Mouse (Mus musculus): ENCODE data around the gene Tuba1a.

The Tuba1a gene

DNA sequence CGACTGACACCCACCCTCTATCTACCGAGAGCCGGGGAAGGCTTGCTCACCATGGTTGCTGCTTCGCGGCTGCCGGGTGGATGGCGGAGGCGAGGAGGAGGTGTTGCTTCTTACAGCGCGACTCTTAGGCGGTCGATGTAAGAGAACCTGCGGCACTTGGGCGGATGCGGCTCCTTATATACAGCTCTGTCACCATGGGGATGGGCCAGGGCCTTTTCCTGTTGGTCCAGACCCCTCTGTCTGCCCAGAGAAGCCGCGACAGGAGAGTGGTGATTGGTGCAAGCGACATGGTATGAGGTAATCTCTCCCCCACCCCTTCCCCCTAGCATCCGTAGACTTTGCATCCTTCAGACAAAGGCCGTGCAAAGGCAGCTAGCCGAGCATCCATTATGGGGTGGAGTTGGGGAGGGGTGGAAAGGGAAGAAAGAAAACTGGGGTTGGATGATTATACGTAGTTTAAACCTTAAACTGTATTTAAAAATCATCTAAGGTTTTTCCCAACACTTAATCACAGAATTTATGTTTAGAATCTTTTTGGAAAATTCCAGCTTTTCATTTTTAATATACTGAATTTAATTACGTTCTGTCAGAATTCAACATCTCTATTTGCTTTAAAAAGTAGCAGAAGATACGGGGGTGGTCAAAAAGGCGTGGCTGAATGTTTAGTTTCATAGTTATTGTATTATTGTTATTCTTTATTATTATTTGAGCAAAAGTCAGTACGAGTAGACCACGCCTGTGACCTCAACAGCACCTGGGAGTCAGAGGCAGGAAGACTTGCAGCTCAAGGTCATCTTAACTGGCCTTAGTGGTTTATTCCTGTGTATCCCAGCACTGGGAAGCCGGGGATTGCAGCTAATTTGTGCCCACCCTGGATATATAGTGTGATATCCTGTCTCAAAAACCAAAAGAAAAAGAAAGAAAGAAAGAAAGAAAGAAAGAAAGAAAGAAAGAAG lies at the start of gene Tuba1a, which contains the start of gene Gm49450:
Gene Tuba1a, minus strand, starts transcription at position 303 of the 956 bp plus-strand sequence.
Gene Gm49450, minus strand, starts transcription at position 151 of the 956 bp plus-strand sequence.
- DNase-seq: peak; percentile 98

DNA sequence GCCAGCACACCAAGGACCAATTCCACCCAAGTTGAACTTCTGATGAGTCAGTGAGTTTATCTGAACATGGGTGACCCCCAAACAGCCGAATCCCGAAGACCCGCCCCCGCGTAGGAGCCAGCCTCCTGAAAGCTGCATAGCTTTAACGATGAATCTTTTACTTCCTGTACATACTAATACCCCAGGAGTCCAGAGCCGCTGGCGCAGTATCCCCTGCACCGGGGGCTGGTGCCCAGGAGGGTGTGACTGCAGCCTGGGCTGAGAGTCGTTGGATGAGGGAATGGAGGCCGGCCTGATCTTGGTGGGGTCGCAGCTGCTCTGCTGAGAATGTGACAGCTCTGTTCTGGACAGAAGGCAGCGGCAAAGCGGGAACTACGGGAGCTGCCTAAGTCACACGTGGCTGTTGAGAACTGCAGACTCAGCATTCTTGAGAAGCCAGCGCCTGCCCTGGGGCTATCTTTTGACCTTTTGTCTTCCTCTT lies 48.0 kb upstream of the Tuba1a start:
- no peak for DNase-seq

DNA sequence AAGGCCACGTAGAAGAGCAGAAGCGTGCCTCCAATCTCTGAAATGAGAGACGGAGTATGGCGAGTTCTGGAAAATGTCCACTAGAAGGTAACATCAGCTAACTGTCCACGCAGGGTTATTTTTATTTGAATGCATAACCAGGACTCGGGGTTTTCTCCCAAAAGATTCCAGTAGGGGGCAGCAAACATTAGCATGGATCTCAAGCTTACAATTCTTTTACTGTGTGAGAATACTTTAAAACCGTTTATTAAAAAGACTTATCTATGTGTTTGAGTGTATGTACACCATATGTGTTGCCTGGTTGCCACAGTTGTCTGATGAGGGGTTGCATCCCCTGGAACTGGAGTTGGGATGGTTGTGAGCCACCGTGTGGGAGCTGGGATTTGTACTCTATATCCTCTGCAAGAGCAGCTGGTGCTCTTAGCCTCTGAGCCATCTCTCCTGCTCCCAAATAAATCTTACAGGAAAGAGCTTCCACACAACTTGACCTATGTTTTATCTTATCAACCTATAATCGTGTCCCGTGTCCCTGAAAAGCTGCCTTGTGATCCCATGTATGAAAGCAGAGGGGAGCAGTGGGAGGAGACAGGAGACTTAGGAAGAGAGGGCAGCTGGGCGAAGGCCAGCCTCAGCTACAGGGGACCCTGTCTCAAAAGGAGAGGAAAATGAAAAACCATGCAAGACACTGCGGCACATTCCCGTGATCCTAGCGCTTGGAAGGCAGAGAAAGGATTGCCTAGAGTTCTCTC lies 47.2 kb upstream of the Tuba1a start:
- peak; percentile 63 for DNase-seq

DNA sequence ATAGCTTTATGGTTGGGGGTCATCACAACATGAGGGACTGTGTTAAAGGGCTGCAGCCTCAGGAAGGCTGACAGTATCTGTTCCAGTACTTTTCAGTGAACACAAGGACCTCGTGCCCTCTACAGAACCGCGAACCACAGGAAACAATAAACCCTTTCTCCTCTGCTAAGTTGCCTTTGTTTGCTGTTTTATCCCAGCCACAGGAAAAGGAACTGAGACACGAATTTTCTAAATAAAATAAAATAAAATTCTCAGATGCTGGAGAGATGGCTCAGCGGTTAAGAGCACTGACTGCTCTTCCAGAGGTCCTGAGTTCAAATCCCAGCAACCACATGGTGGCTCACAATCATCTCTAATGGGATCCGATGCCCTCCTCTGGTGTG lies 45.3 kb upstream of the Tuba1a start:
- no peak for DNase-seq

DNA sequence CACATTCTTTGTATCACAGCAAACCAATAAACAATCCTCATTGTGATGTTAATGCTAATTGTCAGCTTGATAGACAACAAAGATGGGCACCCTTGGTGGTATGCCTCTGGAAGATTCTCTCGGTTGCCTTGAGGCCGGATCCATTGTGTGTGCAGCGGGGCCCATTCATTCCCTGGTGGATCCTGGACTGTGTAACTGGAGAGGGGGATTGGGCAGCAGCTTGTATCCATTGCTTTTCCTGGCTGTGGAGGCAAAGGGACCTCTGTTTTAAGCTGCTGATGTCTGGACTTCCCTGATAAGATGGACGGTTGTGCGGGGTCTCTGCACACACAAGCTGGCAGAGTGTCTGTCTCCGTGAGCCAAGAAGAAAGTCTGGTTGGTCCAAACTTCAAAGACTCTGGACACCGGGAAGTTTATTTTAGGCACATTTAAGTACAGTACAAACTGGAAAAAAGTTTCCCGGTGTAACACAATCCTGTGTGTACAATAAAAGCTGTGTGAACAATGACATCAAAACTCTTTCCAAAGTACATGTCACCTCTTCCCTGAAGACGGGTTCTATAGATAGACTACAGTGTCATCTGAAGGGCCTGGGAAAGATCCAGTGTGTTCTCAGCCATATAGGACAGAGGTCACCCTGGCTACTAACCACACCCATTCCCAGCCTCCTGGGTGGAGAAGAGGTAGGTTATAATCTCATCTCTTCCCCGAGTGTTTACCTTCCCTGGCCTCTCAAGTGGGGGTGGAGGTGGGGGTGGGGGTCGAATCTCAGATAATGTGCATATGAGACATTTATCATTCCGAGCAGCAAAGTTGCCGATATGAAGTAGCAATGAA lies 44.7 kb upstream of the Tuba1a start:
- DNase-seq: no peak

DNA sequence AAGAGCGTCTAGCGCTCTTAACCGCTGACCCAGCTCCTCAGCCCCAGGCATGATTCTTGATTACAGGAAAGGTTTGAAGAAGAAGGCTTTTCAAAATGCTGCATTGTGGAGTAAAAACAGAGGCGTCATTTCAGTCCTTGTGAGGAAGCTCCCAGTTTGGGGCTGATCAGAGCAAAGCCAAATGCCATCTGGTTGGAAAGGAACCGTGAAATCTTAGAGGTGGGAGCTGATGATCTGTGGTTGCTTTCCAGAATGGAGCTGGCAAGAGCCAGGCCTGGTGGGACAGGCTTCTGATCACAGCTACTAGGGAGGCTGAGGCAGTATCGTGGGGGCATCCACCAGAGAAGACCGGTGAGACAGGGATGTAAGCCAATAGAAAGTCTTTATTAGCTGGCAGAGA lies 43.3 kb upstream of the Tuba1a start:
- no peak for DNase-seq

DNA sequence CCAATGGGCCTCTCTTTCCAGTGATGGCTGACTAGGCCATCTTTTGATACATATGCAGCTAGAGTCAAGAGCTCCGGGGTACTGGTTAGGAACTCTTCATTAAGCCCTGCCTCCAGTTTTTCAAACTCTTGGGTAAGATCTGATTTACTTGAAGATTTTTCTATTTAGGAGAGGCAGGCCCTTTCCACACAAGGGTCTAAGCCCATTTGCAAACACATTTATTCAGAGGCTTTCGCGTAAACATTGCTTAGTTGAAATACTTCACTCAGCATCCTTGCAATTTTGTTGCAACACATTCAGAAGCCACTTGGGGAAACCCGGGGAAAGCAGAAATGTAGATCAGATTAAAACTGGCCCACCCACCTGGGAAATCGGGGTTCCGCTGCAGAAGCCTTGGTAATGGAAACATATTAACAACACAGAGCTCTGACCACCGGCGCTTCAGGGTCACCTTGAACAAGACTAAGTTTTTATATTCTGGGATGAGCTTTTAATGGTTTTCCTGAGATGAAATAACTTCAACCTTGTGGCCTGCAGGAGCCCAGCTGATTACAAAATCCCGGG lies 41.5 kb upstream of the Tuba1a start:
- peak; percentile 17 for DNase-seq

DNA sequence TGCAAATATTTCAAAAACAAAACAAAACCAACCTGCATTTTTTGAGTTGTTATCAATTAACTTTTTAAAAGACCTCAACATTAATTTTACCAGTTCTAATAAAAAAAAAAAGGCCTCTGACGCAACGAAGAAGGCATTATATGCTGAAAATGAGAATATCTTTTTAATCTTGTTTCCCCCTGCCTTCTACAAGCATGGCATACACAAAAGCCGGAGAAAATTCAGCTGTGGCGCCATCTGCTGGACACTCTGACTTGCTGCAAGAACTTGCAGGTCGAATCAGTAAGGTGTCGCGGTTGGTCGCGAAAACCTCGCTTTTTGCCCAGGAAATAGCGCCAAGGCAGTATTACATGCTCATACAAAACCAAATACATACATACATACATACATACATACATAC lies 40.4 kb upstream of the Tuba1a start:
- peak; percentile 88 for DNase-seq

DNA sequence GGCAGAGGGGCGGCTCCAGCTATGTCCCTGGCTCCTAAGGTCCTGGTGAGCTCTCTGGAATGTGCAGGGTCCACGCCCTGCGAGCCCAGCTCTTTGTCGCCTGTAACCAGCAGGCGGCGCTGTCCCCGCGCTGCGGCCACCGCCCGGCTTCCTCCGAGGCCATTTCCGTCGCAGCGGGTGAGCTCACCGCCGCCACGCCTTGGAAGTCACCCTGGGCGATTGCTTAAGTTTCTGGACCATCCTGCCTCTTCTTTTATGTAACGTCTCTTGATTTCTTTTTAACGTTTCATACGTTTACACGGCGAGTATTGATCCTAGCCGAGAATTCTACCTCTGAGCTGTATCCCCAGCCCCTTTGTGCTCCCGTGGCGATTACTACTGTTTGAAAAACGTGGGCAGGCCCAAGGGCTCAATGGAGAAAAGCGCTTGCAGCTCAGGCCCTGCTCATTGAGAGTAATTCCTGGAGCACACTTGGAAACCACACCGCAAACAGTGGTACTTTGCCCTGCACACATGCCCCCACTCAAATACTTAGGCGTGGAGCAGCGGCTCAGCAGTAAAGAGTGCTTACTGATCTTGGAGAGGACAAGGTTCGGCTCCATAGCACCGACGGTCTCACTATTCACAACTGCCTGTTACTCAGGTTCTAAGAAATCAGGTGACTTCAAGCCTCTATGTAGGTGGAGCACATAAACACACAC lies 39.7 kb upstream of the Tuba1a start:
- peak; percentile 94 for DNase-seq

DNA sequence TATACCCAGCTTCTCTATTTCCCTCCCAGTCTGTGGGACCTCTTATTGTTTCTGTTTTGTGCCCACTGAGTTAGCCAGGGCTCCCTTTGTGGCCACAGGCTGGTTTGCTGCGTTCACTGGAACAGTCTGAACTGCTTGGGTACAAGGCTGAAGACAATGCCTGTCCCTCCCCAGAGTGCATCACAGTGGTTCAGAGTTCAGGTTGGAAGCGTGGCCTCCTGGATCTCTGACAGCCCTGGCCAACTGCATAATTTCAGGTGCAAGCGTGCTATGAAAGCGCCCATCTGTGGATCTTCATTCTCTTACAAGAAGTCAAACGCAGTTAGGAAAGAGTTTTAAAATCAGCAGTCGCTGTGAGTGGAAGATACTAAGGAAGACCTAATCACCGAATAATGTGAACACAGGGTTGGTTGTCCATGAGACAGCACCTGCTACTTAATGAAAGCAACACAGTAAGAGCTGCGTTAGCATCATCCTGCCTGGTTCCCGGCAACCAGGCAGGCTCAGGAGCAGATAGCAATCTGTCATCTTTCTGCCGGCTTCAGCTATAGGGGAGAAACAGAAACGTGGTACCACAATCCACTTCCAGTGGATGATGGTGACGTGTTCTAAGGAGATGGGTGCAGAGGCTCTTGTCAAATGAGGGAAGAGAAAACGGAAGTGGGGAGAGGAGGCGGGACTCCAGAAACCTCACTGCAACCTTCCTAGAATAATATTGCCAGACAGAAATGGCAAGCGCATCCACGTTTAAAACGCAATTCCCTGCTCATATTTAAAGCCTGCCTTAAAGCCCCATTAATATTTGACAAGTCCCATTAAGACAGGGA lies 38.8 kb upstream of the Tuba1a start:
- DNase-seq: peak; percentile 68

DNA sequence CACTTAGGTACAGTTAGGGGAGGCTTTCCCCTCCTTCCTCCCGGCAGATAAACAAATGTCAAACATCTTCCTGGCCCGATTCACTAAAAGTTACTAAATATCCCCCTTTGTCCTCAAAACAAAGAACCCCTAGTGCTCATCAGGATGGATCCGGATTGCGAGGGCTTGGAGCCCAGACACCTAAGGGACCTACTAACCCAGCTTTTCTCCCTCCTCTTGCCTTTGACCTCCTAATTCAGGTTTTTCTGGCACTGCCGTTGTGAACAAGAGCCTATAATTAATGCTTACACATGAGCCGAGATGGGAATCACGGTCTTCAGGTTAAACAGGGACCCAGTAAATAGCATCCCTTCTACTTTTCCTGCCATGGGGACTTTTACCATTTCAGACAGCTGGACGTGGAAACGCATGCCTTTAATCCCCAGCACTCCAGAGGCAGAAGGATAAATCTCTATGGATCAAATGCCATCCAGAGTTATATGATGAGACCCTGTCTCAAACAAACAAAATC lies 38.1 kb upstream of the Tuba1a start:
- DNase-seq: no peak

DNA sequence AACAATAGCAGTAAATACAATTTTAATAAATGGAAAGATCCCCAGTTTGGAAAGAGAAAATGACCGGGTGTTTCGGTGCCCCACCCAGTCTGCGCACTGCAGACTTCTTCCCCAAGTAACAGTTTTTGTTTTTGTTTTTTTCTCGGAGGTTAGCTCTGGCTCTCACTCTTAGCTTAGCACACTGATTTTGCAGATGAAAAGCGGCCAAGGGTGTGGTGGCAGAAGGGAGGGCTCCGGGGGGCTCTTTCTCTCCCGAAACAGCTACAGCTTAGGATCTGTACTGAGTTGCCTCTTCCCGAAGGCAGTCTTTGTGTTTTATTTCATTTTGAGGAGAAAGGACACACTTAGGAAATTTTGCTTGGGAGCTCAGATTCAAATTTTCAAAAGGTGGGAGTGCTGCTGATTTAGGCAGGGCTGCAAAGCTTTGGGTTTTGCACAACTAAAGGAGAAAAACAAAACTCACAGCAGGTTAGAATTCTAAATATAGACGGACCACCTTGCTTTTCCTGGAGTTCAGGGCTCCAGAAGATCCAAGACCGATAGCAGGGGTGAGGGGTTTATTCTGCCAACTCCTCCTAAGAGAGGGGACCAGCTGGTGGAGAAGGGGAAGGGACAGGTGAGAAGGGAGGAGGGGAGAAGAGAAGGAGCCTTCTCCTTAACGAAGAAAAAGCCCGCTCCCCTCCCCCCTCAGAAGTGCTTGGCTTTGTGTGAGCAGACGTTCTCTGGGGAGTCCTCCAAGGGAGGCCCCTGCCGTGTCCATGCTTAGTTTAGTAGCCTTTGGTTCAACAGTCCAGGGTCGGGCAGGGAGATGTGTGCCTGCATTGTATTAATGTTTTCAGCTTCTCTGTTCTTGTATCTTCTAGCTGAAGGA lies 37.4 kb upstream of the Tuba1a start:
- DNase-seq: peak; percentile 41

DNA sequence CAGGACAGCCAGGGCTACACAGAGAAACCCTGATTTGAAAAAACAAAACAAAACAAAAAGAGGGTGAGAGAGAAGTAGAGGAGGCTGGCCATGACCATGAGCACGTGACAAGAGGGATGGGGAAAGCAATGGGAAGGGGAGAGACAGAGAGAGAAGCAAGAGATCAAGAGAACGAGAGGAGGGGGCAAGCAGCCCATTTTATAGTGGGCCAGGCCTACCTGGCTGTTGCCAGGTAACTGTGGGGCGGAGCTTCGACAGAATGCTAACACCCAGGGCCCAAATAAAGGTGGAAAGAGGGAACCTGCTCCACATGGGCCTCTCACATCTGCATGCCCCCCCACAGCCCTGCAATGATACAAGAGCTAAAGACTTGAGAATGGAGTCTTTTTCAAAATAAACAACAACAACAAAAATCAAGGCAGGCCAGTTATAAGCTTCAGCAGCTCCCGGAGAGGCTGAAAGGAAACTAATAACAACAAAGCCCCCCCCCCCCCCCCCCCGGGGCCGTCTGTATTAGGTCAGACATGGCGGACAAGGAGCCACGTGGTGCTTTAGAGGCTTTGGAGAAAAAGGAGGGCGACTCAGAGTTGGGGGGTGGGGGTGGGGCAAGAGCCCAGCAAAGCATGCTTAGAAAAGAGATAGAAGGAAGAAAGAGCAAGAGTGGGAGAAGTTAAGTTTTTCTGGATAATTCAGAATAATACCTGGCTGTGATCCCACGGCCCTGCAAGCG lies 36.4 kb upstream of the Tuba1a start:
- no peak for DNase-seq

DNA sequence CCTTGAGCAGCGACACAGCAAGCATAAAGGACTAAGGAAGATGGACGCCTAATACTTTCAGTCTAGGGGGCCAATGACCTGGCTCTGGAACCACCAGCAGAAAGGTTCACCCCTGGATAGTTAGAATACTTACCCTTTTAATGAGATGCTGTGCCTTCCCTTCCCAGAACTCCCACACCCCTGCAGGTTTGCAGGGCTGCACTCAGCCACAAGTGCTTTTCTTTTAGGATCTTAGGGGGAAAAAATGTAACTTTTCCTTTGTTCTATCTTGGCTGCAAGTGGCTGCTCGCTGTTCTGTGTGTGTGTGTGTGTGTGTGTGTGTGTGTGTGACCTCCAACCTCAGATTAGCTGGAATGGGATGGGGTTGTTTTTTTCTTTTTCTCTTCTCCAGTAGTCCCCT lies 35.3 kb upstream of the Tuba1a start:
- DNase-seq: no peak

DNA sequence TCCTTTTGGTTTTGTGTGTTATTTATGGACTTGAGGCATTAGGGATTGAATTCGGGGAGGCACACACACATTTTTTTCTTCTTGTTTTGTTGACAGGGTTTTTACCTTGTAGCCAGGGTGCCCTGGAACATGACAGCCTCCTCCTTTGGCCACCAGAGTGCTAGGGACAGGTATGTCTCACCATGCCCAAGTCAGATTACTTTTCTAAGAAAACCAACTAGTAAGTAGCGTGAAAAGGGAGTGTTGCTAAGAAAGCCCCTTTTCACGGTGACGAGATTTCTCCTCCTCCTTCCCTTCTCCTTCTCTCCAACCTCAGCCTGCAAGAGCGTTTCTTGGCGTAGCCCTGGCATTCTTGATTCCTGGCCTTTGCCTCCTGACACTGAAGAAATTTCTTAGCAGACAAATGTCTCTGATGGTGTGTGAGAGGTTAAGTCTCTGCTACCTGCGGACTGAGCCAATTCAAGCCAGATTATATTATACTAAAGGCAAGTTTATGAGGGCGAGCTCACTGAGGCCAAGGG lies 34.2 kb upstream of the Tuba1a start:
- no peak for DNase-seq

DNA sequence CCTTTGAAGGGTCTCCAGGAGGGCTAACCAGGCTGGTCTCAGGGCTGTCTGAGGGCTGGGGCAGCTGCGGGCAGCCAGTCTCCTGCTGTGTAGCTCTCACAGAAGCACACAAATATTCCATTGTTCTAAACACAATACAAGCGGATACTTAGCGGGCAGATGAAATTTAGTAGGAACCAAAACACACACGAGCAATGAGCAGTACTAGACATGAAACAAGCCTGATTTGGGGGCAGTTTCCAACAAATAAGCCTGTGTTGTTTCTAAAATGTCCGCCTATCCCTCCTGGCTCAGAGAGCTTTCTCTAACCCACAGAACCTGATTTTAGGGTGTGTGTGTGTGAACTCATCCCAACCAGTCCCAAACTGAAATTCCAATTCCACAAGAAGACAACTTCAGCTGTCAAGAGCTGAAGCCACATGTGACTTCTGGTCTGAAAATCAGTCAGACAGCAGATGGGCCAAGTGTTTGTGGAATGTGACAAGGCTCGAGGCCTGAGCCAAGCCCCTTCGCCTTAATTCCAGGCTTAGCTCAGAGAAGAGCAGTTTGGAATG lies 33.7 kb upstream of the Tuba1a start:
- DNase-seq: no peak

DNA sequence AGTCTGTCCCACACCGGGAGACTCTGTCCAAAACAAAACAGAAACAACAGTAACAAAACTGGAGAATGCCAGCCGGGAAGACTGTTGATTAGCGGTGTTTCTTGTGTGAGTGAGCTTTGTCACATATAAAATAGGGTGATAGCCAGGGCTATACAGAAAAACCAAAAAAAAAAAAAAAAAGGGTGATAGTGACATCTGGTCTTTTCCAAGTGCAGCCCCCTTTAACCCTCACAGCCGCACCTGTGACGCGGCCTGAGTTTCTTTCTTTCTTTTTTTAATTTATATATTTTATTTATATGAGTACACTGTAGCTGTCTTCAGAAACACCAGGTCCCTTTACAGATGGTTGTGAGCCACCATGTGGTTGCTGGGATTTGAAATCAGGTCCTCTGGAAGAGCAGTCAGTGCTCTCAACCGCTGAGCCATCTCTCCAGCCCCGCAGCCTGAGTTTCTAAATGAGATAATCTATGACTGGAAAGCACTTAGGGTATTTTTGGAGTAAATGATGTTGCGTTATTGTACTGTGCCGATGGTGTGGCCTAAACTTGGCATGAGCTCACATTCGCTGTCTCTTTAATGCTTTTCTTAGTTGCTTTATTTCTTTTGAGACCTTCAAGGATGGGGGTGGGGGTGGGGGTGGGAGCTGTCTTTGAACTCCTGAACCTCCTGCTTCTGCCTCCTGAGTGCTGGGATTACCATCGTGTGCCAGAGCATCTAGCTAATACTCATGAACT lies 32.6 kb upstream of the Tuba1a start:
- no peak for DNase-seq

Data from cerebellum, adult 8-10 months (tissue).